Mouse (Mus musculus): ENCODE data around the gene Pde4c. TPM values are rescaled to one million over a fixed set of nuclear protein-coding genes. Genes with fewer than 3 reads are reported as not detected.

Pde4c gene
- polyA plus RNA-seq, 1 experiment, result 1.9 TPM

GRCm38 (mm10) chr8:70721601-70722000, 1.9 kb upstream of the Pde4c start:
- H3K36me3 ChIP-seq (ENCODE audit: control insufficient read depth, insufficient read depth, low read length, poor library complexity, severe bottlenecking), result no peaks in the 10 kb centered on the region
- H3K9ac ChIP-seq (ENCODE audit: low read depth, poor library complexity, severe bottlenecking), result no peak overlapping the region
- TF ChIP-seq CTCF (IDR thresholded peaks at IDR 0.05; ENCODE audit: low read depth, low read length), result no peak
- TF ChIP-seq POLR2A (IDR thresholded peaks at IDR 0.05; ENCODE audit: insufficient read depth, low read length), result no peak
- H3K27ac ChIP-seq (ENCODE audit: insufficient read depth, low read length), result no peak overlapping the region
- no peaks in the 10 kb centered on the region for H3K4me1 ChIP-seq (ENCODE audit: control insufficient read depth, insufficient read depth, low read length)
- H3K4me3 ChIP-seq (ENCODE audit: low read depth, low read length), result no peak overlapping the region
- no peaks in the 10 kb centered on the region for H3K27me3 ChIP-seq (ENCODE audit: control insufficient read depth, insufficient read depth, low read length, poor library complexity, severe bottlenecking)
- no peaks in the 10 kb centered on the region for H3K9me3 ChIP-seq (replicated peaks; ENCODE audit: control insufficient read depth, insufficient read depth, low read length, poor library complexity, severe bottlenecking)

GRCm38 (mm10) chr8:70724216-70724615, 696 bp downstream of the Pde4c start:
- no peaks in the 10 kb centered on the region for H3K36me3 ChIP-seq (ENCODE audit: control insufficient read depth, insufficient read depth, low read length, poor library complexity, severe bottlenecking)
- no peak overlapping the region for H3K27ac ChIP-seq (ENCODE audit: insufficient read depth, low read length)
- no peaks in the 10 kb centered on the region for H3K9me3 ChIP-seq (replicated peaks; ENCODE audit: control insufficient read depth, insufficient read depth, low read length, poor library complexity, severe bottlenecking)
- no peak for TF ChIP-seq CTCF (IDR thresholded peaks at IDR 0.05; ENCODE audit: low read depth, low read length)
- no peak for TF ChIP-seq POLR2A (IDR thresholded peaks at IDR 0.05; ENCODE audit: insufficient read depth, low read length)
- TF ChIP-seq EP300 (IDR thresholded peaks at IDR 0.05; ENCODE audit: insufficient read depth, low read depth, low read length), result no peak
- no peaks in the 10 kb centered on the region for H3K4me1 ChIP-seq (ENCODE audit: control insufficient read depth, insufficient read depth, low read length)
- no peak overlapping the region for H3K9ac ChIP-seq (ENCODE audit: low read depth, poor library complexity, severe bottlenecking)
- no peaks in the 10 kb centered on the region for H3K27me3 ChIP-seq (ENCODE audit: control insufficient read depth, insufficient read depth, low read length, poor library complexity, severe bottlenecking)
- peak overlapping the region; percentile 2; the same call in 1 of the 2 replicates for H3K4me3 ChIP-seq (ENCODE audit: low read depth, low read length)

GRCm38 (mm10) chr8:70725792-70726447, 2.4 kb downstream of the Pde4c start:
- TF ChIP-seq EP300 (IDR thresholded peaks at IDR 0.05; ENCODE audit: insufficient read depth, low read depth, low read length) (no peak), CTCF (IDR thresholded peaks at IDR 0.05; ENCODE audit: low read depth, low read length) (no peak), POLR2A (IDR thresholded peaks at IDR 0.05; ENCODE audit: insufficient read depth, low read length) (no peak)
- no peaks in the 10 kb centered on the region for H3K4me1 ChIP-seq (ENCODE audit: control insufficient read depth, insufficient read depth, low read length)
- no peaks in the 10 kb centered on the region for H3K27me3 ChIP-seq (ENCODE audit: control insufficient read depth, insufficient read depth, low read length, poor library complexity, severe bottlenecking)

GRCm38 (mm10) chr8:70726721-70727120, 3.2 kb downstream of the Pde4c start:
- H3K9me3 ChIP-seq (replicated peaks; ENCODE audit: control insufficient read depth, insufficient read depth, low read length, poor library complexity, severe bottlenecking), result no peaks in the 10 kb centered on the region
- TF ChIP-seq CTCF (IDR thresholded peaks at IDR 0.05; ENCODE audit: low read depth, low read length) (no peak), EP300 (IDR thresholded peaks at IDR 0.05; ENCODE audit: insufficient read depth, low read depth, low read length) (no peak)
- no peak overlapping the region for H3K9ac ChIP-seq (ENCODE audit: low read depth, poor library complexity, severe bottlenecking)
- H3K27ac ChIP-seq (ENCODE audit: insufficient read depth, low read length), result no peak overlapping the region
- no peak overlapping the region for H3K4me3 ChIP-seq (ENCODE audit: low read depth, low read length)
- H3K27me3 ChIP-seq (ENCODE audit: control insufficient read depth, insufficient read depth, low read length, poor library complexity, severe bottlenecking), result no peaks in the 10 kb centered on the region
- H3K4me1 ChIP-seq (ENCODE audit: control insufficient read depth, insufficient read depth, low read length), result no peaks in the 10 kb centered on the region
- no peaks in the 10 kb centered on the region for H3K36me3 ChIP-seq (ENCODE audit: control insufficient read depth, insufficient read depth, low read length, poor library complexity, severe bottlenecking)

More at GRCm38 (mm10) chr8:70725792-70726447, 2.4 kb downstream of the Pde4c start:
- Histone ChIP-seq H3K9ac (ENCODE audit: low read depth, poor library complexity, severe bottlenecking) (no peak overlapping the region), H3K27ac (ENCODE audit: insufficient read depth, low read length) (no peak overlapping the region), H3K4me3 (ENCODE audit: low read depth, low read length) (no peak overlapping the region), H3K36me3 (ENCODE audit: control insufficient read depth, insufficient read depth, low read length, poor library complexity, severe bottlenecking) (no peaks in the 10 kb centered on the region), H3K9me3 (replicated peaks; ENCODE audit: control insufficient read depth, insufficient read depth, low read length, poor library complexity, severe bottlenecking) (no peaks in the 10 kb centered on the region)

- Histone ChIP-seq H3K4me3 (ENCODE audit: low read depth, low read length) (peak overlapping the region; percentile 54), H3K9ac (ENCODE audit: low read depth, poor library complexity, severe bottlenecking) (peak overlapping the region; percentile 55), H3K4me1 (ENCODE audit: control insufficient read depth, insufficient read depth, low read length) (peaks cover 4% of the 10 kb centered on the region), H3K27me3 (ENCODE audit: control insufficient read depth, insufficient read depth, low read length, poor library complexity, severe bottlenecking) (no peaks in the 10 kb centered on the region), H3K27ac (ENCODE audit: insufficient read depth, low read length) (no peak overlapping the region), H3K9me3 (replicated peaks; ENCODE audit: control insufficient read depth, insufficient read depth, low read length, poor library complexity, severe bottlenecking) (no peaks in the 10 kb centered on the region), H3K36me3 (ENCODE audit: control insufficient read depth, insufficient read depth, low read length, poor library complexity, severe bottlenecking) (no peaks in the 10 kb centered on the region)
- TF ChIP-seq CTCF (IDR thresholded peaks at IDR 0.05; ENCODE audit: low read depth, low read length), result no peak
- TF ChIP-seq POLR2A (IDR thresholded peaks at IDR 0.05; ENCODE audit: insufficient read depth, low read length), result no peak
- no peak for TF ChIP-seq EP300 (IDR thresholded peaks at IDR 0.05; ENCODE audit: insufficient read depth, low read depth, low read length)
These were observed 6.4 kb downstream of the Pde4c start for GRCm38 (mm10) chr8:70729808-70730475.

GRCm38 (mm10) chr8:70730956-70731355, 7.4 kb downstream of the Pde4c start:
- H3K9ac ChIP-seq (ENCODE audit: low read depth, poor library complexity, severe bottlenecking), result no peak overlapping the region
- peaks cover 4% of the 10 kb centered on the region for H3K4me1 ChIP-seq (ENCODE audit: control insufficient read depth, insufficient read depth, low read length)
- H3K4me3 ChIP-seq (ENCODE audit: low read depth, low read length), result no peak overlapping the region
- TF ChIP-seq EP300 (IDR thresholded peaks at IDR 0.05; ENCODE audit: insufficient read depth, low read depth, low read length) (no peak), CTCF (IDR thresholded peaks at IDR 0.05; ENCODE audit: low read depth, low read length) (no peak), POLR2A (IDR thresholded peaks at IDR 0.05; ENCODE audit: insufficient read depth, low read length) (no peak)
- H3K9me3 ChIP-seq (replicated peaks; ENCODE audit: control insufficient read depth, insufficient read depth, low read length, poor library complexity, severe bottlenecking), result no peaks in the 10 kb centered on the region
- no peaks in the 10 kb centered on the region for H3K36me3 ChIP-seq (ENCODE audit: control insufficient read depth, insufficient read depth, low read length, poor library complexity, severe bottlenecking)
- no peak overlapping the region for H3K27ac ChIP-seq (ENCODE audit: insufficient read depth, low read length)
- no peaks in the 10 kb centered on the region for H3K27me3 ChIP-seq (ENCODE audit: control insufficient read depth, insufficient read depth, low read length, poor library complexity, severe bottlenecking)

Data from ES-Bruce4 (cell line).